Mouse (Mus musculus) c-Kit-positive CD71-positive TER-119-negative erythroid progenitor cells, embryonic 14.5 days (primary cell): ENCODE results near the gene Ano6.
A peak's percentile ranks its signal among the peaks of the same experiment; 100 is the strongest.

Source experiments
- DNase-seq: peaks from one replicate; pipeline ENCODE4 v3.0.0-alpha.2; 2013; ENCODE audit warnings: low read depth

The Ano6 gene

DNA sequence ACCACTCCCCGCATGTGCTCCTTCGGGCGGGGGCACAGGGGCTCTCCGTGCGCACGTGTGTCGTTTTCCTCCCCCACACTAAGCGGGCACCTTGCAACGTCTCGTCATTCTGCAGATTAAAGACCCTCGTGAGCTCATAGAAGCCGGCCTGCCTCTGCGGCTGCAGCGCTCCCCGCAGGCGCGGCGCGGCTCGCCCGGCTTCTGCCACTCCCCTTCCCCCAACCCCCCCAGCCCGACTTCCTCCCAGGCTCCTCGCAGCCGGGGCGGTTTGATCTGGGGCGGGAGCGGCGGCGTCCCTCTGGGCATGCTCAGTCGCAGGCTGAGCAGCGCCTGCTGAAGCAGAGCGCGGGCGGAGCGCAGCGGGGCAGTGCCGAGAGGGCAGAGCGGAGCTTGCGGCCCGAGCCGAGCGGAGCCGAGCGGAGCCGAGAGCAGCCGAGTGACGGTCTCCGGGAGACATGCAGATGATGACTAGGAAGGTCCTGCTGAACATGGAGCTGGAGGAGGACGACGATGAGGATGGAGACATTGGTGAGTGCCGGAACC lies at the start of gene Ano6:
Gene Ano6, plus strand, starts transcription at position 315 of the 543 bp plus-strand sequence.
- DNase-seq = peak; percentile 74

DNA sequence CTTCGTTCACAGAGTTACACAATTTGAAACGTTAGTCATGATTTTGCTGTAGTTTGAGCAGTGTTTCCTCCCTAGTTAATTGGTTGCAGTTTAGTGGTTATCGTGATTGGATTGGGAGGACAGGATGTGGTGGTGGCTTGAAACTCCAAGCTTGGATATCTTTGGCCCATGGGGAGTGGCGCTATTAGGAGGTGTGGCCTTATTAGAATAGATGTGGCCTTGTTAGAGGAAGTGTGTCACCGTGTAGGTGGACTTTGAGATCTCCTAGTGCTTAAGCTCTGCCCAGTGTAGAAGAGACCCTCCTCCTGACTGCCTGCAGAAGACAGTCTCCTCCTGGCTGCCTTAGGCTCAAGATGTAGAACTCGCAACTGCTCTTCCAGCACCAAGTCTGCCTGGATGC lies 47.7 kb upstream of the Ano6 start:
- DNase-seq = no peak

DNA sequence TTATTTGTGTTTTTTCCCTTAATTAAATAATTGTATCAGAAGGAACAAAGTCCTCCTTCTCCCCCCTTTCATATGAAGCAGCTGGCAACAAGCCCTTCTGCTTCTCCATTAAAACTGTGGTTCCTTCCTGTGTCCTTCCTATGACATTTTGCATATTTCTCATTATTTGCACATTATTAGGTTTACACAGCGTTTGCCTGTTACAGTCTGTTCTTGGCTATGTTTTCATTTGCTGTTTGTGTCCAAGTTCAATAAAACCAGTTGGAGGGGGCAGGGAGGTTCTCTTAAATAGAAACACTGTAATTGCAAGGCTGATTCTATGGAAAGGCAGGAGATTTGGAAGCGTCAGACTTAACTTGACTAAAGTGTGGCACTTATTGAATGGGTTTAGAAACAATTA lies 46.8 kb upstream of the Ano6 start:
- DNase-seq = no peak

DNA sequence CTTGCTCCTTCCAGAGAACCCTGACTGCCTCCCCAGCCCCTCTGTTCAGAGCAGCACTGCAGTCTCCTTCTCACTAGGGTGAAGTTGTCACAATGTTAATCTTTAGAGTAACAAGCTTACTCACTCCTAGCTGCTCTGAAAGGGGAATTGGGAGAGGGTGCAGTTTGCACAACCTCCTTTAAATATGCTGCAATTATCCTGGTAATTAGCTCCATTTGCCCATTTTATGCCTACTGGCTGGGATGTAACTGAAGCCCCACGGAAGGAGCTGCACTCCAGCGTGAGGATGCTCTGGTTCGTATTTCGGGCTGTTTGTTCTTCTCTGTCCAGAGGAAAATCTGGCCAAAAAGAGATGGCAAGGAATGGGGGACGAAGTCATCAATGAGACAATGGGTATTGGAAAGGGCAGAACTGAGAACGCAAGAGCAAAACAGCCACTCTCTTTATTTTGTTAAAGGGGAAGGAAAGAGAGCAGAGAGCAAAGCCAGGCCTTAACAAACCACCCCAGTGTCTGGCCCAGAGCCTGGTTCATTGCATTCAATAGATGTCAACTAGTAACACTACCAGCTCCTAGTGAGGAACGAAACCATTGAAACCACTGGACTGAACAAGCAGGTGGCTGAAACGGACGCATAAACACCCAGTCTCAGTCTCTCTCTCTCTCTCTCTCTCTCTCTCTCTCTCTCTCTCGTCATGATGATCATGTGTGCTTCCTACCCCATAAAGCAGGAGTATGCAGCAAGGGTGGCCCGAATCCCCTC lies 45.1 kb upstream of the Ano6 start:
- DNase-seq = no peak

DNA sequence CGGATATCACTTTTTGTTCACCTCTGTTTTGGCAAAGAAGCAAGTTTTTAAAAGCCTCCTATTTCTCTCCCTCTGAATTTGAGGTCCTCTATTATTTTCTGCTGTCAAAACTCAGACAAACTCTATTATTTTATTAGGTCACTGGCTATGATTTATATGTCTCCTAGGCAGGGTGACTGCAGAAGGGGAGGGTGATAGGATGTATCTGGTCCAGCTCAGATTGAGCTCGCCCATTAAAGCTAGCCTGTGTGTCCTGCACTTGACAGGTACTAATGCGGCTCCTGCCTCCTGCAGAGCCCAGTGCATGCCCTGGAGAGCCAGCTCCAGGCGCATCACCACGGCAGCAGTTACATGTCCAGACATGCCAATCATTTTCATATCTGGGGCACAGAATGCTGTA lies 44.1 kb upstream of the Ano6 start:
- DNase-seq = no peak

DNA sequence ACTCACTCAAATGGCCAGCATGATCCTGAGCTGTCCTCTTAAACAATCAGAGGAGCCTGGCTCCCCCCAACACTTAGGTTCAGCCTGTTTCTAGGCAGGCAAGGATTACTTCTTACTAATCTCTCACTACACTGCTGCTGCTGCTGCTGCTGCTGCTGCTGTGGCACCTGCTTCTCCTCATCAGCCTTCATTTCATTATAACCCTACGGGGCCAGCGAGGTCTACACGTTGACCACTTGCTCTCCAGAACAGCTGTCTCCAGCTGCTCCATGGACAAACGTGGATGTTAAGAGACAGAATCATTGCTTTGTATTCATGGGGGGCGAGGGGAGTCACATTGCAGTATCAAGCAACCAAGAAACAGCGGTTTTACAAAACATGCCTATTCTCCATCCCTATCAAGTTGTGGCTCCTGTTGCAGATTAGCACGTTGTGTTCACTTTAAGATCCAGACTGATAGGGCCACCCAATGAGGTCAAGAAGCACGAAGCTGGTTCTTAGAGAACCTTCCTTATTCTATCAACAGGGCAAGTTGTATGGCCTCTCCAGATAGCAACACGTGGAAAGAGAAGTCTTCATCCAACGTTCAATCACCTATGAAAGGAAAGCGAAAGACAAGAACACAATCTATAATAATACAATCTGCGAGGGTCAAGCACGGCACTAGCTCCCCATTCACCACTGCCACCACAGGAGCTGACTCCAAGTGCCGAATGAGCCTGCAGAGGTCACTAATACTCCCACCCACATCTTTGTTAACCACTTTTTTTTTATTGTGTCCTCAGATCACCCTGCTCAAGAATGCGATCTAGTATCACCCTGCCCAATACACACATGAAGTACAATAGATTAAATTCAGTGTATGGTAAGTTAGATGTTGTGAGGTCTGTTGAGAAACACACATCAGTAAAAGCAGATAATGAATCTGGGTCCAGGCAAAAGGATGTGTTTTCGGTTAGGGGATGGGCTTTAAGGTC lies 43.4 kb upstream of the Ano6 start:
- no peak for DNase-seq

DNA sequence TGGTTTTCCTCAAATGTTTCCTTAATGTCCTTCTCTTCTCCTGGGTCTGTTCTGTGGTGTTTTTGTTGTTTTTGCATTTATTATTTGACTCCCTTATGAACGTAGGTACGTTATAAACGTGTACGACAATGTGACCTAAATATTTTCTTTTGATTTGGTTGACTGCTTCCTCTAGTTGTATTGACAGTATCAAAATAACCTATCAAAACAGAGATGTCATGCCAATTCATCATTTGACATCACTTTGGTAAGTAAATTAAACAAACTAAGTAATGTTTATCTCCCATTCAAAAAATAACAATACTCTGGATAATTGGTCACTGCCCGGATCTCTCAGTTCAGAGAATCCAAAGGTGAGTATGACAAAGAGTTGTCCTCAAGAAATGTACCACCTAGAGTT lies 41.4 kb upstream of the Ano6 start:
- no peak for DNase-seq

DNA sequence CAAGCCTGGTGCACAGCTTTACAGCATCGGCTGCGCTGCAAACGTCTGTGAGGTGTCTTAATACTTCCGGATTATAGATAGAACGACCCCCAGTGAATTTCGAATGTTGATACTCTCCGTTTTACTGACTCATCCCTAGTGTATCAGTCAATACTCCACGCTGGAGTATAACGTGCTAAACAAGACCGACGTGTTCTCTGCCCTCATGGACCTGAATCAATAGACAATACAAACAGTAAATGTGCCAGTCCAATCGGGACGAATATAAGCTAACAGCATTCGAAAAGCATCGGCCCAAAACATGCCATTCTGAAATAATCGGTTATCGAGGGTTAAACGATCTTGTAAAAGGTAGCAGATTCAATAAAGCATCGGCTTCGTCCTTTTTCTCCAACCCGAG lies 40.6 kb upstream of the Ano6 start:
- DNase-seq = no peak

DNA sequence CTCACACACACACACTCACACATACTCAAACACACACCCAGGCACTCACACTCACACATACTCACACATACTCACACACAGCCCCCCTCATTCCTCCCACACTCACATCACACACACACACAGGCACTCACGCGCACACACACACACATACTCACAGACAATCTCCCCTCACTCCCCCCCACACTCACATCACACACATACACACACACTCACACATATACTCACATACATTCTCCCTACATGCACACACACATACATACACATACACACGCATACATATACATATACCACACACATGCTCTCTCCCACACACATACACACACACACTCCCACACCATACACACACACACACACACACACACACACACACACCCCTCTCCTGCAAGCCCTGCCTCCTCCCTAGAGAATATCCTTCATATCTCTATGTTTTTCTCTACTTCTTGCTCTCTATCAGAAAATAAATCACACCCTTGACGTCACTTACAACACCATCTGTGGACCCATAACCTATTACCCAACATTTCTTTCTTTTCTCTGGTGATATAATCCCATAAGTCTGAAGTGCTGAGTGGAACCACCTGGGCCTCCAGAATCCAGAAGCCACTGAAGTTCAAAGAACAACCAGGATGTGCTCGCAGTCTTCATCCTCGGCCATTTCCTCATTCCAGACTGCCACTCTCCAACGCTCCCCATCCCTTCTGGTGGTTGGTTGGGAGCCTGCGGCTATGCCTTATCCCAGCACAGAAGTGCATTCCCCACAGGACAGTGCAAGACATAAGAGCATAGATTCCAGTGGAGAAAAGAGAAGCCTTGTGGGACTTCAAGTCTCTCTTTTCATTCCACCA lies 38.6 kb upstream of the Ano6 start:
- no peak for DNase-seq

DNA sequence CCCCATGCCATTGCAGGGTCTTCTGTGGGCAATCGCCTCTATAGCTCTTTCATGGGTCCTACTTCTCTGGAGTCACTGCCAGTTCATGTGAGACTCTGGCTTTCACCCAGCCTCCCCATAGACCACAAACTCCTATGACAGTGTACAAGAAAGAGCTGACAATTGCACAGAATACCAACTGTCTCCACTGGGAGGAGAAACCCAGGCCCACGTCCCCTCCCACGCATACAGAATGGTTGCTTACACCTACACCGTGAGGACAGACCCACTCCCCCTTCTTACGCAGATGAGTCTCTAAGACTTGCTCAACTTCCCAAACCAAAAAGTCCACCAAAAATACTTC lies 38.0 kb upstream of the Ano6 start:
- no peak for DNase-seq

DNA sequence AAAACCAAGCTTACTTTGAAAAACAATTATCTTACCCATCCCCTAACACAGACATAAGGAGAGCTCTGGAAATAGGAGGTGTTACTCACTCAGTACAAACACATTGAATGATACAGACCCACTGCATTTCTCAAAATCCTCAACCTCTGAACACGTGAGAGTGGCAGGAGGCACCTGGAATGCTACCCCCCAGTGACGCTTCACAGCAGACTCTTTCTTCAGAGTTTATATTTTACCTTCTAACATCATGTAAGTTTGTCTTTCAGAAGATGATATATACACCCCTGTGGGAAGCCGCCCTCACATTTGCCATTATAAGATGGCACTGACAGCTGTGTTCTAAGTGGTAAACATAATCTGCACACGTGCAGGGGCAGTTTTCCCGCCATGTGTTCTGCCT lies 37.6 kb upstream of the Ano6 start:
- DNase-seq = no peak

DNA sequence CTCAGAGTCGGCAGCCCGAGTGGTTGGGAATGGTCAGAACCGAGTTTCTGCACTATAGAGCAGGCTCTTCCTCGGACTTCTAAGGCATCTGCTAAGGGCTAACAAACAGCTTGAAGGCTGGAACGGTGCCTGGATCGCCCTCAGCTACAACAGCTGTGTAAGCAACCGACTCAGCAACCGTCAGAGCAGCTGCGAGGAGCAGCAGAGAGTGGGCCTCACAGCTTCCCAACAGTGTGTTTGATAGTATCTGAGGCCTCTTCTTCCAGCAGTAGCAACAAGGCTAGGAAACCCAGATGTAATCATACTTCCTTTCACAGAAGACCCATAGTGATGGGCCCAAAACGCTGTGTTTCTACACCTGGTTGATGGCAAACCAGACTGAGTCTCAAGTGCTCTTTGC lies 33.5 kb upstream of the Ano6 start:
- DNase-seq = no peak

DNA sequence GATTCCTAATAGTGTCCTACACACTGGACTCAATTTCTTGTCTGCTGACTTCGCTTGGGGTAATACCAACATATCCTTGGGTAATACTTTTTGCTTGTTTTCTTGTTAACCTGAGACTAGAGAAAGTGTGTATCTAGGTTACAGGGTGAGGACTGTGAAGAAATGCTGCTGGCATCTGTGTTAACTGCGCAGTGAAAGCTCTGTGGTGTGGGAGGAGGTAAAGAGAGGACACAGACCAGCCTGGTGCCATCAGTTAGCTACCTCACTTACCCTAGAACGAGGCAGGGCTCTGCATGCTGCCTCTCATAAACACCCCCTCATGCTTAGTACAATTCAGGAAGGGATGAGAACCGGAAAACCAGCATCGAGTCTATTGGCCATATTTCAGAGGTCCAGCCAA lies 32.6 kb upstream of the Ano6 start:
- DNase-seq = no peak

DNA sequence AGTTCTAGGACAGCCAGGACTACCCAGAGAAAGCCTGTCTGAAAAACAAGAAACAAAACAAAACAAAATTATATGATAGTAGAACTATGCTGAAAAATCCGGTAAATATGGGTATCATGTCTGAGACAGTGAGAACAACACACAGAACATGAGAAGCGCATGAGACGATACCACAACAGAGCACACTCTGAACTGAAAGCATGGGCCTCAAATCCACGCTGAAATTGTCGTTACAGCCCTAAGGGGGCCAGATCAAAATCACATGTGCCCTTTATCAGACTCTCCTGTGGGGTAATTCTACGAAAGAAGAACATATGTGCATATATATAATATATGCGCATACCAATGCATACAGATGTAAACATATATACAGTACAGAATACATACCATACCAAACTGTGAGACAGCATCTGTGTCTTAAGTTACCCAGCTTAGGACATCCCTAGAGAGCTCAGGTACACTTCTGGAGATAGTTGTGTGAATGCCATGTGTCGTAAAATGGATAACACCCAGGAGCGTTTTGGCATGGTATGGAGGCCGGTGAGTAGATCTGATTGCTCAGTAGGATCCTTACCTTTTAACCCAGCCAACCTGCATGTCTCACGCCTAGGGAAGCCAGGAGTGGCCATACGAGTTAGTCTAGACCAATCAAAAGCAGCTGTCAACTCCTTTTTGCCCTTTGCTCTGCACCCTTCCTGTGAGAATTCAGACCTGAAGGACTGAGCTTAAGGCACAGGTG lies 31.8 kb upstream of the Ano6 start:
- DNase-seq = no peak

DNA sequence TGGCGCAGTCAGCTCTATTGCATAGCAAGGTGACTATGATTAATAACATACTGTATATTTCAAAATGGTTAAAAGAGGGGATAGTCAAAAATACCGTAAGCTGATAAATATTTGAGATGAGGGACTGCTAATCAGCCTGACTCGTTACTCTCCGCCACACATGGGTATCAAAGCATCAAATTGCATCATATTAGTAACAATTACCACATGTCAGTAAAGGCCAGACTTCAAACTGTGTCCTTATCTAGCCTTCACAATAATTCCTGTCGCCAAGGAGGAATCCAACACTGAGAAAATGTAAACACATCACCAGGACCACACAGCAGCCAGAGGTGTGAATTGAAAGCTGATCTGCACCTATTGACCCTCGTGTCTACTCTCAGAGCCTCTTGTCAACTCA lies 30.8 kb upstream of the Ano6 start:
- no peak for DNase-seq

DNA sequence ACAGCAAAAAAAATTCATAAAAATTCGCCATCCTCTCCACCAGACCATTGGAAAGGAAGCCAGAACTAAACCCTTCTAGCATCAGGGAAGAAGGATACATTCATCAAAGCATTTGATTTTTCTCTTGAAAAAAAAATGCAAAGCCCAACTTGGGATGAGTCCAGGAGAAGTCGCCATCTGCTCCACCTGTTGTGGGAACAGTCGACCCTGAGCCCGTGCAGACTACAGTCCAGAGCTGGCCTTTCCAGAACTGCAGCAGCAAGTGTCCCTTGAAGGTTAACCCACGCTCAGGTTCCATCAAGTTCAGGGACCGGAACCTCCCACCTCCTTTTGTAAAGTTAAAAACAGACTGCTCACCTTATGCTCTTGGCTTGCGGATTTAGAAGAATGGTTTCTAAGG lies 29.2 kb upstream of the Ano6 start:
- DNase-seq = no peak

DNA sequence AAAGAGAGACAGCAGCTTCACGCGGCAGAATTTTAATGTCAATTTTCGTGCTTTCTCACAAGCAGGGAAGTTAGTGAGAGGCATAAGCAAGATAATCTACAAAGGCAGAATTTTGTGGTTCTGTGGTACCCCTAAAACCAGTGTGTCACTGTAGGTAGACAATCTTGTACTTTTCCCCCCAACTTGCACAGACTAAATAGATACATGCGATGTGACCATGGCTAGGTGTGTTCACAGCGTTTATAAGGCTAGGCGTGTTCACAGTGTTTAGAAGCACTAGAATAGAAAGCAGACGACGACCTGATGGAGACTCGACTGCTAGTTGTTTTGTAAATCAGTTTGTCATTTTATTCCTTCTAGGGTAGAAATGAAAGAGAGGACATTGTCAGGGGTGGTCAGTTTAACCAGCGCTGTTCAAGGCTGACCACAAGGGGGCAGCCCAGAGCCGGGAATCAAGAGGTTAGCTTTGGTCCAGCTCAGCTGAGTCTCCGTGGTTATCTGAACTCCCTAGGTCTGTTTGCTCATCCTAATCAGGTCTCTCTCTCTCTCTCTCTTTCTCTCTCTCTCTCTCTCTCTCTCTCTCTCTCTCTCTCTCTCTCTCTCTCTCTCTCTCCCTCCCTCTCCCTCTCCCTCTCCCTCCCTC lies 27.9 kb upstream of the Ano6 start:
- peak; percentile 46 for DNase-seq

DNA sequence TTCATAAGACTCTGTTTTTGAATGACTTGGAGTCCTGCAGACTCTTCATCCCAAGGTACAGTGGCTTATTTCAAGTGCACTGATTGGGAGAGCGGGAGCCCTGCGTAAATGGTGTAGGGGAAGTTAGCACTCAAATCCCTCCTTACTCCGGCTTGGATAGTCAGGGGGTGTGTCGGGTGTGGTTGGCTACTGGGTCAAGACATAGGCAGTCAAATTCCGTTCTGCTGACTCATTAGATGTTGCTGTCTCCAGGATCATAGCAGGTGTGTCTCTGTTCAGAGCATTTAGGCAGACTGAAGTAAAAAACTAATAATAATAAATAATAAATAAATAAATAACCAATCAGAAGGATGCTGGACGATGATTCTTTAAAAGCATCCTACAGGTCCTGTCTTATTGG lies 27.2 kb upstream of the Ano6 start:
- no peak for DNase-seq

DNA sequence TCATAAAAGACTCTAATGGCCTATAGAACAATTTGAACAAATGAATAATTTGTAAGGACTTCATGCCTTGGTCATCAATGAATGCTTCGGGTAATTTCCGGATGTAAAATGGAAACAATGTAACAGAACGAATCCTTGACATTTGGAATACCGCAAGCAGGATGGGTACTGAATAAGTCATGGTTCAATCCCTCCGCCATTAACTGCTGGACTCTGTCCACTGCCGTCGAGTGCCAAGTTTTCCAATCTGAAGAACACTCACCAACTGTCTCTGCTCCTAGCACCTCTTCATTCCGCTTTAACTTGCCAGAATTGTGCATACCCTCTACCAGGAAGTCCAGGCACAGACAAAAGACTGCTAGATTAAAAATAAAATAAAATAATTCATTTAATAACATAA lies 25.4 kb upstream of the Ano6 start:
- DNase-seq = no peak

DNA sequence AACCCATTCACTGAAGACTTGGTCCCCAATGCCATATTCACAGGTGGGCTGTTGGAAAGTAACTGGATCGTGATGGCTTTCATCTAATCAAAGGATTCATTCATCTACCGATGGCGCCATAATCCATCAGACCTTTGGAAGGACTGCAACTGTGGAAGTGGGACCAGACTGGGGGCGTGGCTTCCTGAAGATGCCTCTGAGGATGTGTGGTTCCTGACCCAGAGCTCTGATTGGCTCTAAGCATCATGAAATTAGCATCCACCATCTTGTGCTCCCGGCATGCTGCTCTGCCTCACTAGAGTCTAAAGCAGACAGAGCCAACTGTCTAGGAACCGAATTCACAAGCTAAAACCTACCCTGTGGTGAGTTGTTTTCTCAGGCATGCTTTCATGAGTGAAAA lies 24.7 kb upstream of the Ano6 start:
- DNase-seq = no peak

DNA sequence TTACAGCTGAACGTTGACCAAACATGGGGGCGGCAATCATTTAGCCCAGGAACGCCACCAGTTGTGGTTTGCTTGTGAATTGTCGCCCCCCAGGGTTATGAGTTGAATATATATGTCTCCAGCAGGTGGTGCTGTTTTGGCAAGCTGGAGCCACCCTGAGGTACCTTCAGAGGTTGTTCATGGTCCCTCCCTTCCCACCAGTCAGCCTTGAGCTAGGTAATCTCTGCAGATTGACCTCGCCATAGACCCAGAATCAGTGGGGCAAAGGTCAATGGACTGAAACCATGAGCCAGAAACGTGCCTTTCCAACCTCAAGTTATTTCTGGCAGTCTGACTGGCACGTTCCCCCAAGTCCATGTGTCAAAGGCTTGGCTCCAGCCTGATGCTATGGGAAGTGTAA lies 22.8 kb upstream of the Ano6 start:
- no peak for DNase-seq
